Mouse (Mus musculus): ENCODE data around the gene Rnf43. TPM values are rescaled to one million over a fixed set of nuclear protein-coding genes. Genes with fewer than 3 reads are reported as not detected.
A peak's percentile ranks its signal among the peaks of the same experiment; 100 is the strongest.

The Rnf43 gene
- polyA plus RNA-seq, 1 experiment from 2014 or later: 1.6 TPM

DNA sequence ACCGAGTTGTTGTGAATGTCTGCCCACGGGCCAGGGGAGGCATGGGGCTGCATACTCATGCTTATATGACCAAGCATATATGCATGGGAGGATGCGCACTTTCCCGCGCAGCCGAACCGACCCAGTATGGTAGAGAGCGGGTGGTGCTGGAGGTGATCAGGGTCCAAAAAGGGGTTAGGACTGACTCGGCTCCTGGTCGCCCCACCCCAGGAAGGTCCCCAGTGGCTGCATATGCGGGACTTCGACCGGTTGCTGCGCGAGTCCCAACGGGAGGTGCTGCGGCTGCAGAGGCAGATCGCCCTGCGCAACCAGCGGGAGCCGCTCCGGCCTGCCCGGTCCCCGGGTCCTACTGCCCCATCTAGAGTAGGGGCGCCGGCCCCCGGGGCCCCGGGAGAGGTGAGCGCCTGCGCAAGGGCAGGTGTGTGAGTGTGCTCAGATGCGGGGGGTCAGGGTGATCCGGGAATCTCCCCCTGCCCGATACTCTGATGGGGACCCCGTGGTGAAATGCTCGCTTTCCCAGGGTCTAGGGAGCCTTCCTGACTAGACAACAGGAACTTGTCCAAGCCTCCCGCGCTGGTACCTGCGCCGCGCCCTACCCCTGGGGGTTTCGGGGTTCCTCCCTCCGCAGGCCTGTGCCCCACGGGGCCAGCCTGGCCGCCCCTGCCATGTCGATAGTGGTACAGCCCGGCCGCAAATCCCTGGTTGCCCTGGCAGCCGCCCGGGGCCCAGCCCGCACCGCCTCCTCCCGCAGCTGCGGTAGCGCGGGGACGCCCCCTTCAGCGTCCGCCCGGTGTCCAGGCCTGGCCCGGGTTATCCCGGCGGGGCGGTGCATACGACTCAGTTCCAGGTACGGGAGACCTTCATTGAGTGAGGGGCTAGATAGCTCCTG is 101.7 kb downstream of the Rnf43 start:
- no peaks in the 10 kb centered on the region for H3K36me3 ChIP-seq (ENCODE audit: control insufficient read depth, insufficient read depth, low read length)
- H3K27ac ChIP-seq (replicated peaks; ENCODE audit: low read depth, low read length): no peak overlapping the region
- peak overlapping the region; percentile 93 for H3K4me2 ChIP-seq (ENCODE audit: low read depth, severe bottlenecking)
- H3K27me3 ChIP-seq (ENCODE audit: control insufficient read depth, insufficient read depth, low read length): peaks cover 73% of the 10 kb centered on the region
- ATAC-seq (ENCODE audit: insufficient number of reproducible peaks, low FRiP score, low TSS enrichment, low read depth) (peak; percentile 14; the same call in 1 of the 2 replicates), DNase-seq (ENCODE audit: low spot score) (peak; percentile 49)
- H3K9me3 ChIP-seq (ENCODE audit: control insufficient read depth, low read length): no peaks in the 10 kb centered on the region
- under 1% methylated on average over 62 of the region's 65 CpGs for WGBS
- H3K9ac ChIP-seq (ENCODE audit: low read length): peak overlapping the region; percentile 49
- peaks cover 13% of the 10 kb centered on the region for H3K4me1 ChIP-seq (ENCODE audit: control insufficient read depth, insufficient read depth, low read length)
- peak overlapping the region; percentile 40 for H3K4me3 ChIP-seq (ENCODE audit: low read depth, low read length)

DNA sequence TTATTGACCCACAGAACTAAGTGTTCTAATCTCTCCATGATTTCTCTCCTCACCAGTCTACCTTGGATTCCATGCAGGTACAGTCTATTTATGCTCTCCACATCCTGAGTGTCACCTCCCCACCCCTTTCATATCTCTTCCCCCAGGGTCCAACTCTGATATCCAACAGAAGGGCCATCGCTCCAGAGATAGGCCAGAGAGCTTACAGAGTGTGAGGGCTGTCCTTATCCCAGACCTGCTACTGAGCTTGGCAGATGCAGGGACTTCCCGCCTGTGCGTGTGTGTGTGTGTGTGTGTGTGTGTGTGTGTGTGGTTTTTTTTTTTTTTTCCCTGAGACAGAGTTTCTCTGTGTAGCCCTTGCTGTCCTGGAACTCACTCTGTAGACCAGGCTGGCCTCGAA is 106.2 kb downstream of the Rnf43 start:
- Histone ChIP-seq H3K36me3 (ENCODE audit: control insufficient read depth, insufficient read depth, low read length) (no peaks in the 10 kb centered on the region), H3K4me2 (ENCODE audit: low read depth, severe bottlenecking) (no peak overlapping the region), H3K4me3 (ENCODE audit: low read depth, low read length) (no peak overlapping the region), H3K27ac (replicated peaks; ENCODE audit: low read depth, low read length) (no peak overlapping the region), H3K9ac (ENCODE audit: low read length) (no peak overlapping the region), H3K4me1 (ENCODE audit: control insufficient read depth, insufficient read depth, low read length) (peaks cover 9% of the 10 kb centered on the region), H3K9me3 (ENCODE audit: control insufficient read depth, low read length) (no peaks in the 10 kb centered on the region), H3K27me3 (ENCODE audit: control insufficient read depth, insufficient read depth, low read length) (peaks cover 30% of the 10 kb centered on the region)
- WGBS: 87% methylated on average over 4 of the region's 4 CpGs
- ATAC-seq (ENCODE audit: insufficient number of reproducible peaks, low FRiP score, low TSS enrichment, low read depth) (no peak), DNase-seq (ENCODE audit: low spot score) (no peak)

- H3K9ac ChIP-seq (ENCODE audit: low read length): no peak overlapping the region
- no peak overlapping the region for H3K4me2 ChIP-seq (ENCODE audit: low read depth, severe bottlenecking)
- DNase-seq (ENCODE audit: low spot score): peak; percentile 79
- 53% methylated on average over 3 of the region's 3 CpGs for WGBS
- peaks cover 9% of the 10 kb centered on the region for H3K27me3 ChIP-seq (ENCODE audit: control insufficient read depth, insufficient read depth, low read length)
- ATAC-seq (ENCODE audit: insufficient number of reproducible peaks, low FRiP score, low TSS enrichment, low read depth): no peak
- no peak overlapping the region for H3K27ac ChIP-seq (replicated peaks; ENCODE audit: low read depth, low read length)
- no peaks in the 10 kb centered on the region for H3K9me3 ChIP-seq (ENCODE audit: control insufficient read depth, low read length)
- no peak overlapping the region for H3K4me3 ChIP-seq (ENCODE audit: low read depth, low read length)
- no peaks in the 10 kb centered on the region for H3K36me3 ChIP-seq (ENCODE audit: control insufficient read depth, insufficient read depth, low read length)
- no peaks in the 10 kb centered on the region for H3K4me1 ChIP-seq (ENCODE audit: control insufficient read depth, insufficient read depth, low read length)
These were observed 108.5 kb downstream of the Rnf43 start for GRCm38 (mm10) chr11:87770989-87771388.

DNA sequence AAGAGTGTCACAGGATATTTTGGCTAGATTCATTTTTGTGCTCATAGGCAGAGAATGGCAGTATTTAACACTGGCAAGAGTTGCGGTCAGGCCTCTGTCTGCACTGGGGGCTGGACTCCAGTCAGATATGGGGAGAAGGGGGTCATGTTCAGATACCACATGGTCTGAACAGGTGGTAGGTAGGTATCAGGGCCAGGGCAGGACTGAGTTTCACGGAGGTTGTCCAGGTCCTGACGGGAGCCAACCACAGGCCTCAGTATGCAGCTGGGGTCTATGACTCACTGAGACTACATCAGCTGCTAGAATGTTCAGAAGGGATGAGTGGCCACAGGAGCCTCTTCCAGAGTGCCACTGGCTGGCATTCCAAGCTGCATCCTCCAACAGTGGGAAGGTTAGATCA is 109.8 kb downstream of the Rnf43 start:
- DNase-seq (ENCODE audit: low spot score) (no peak), ATAC-seq (ENCODE audit: insufficient number of reproducible peaks, low FRiP score, low TSS enrichment, low read depth) (no peak)
- no peaks in the 10 kb centered on the region for H3K4me1 ChIP-seq (ENCODE audit: control insufficient read depth, insufficient read depth, low read length)
- WGBS: 95% methylated on average over 3 of the region's 3 CpGs
- H3K9me3 ChIP-seq (ENCODE audit: control insufficient read depth, low read length): no peaks in the 10 kb centered on the region
- no peak overlapping the region for H3K27ac ChIP-seq (replicated peaks; ENCODE audit: low read depth, low read length)
- no peak overlapping the region for H3K4me3 ChIP-seq (ENCODE audit: low read depth, low read length)
- no peak overlapping the region for H3K4me2 ChIP-seq (ENCODE audit: low read depth, severe bottlenecking)
- H3K9ac ChIP-seq (ENCODE audit: low read length): no peak overlapping the region
- H3K27me3 ChIP-seq (ENCODE audit: control insufficient read depth, insufficient read depth, low read length): no peaks in the 10 kb centered on the region
- H3K36me3 ChIP-seq (ENCODE audit: control insufficient read depth, insufficient read depth, low read length): no peaks in the 10 kb centered on the region

DNA sequence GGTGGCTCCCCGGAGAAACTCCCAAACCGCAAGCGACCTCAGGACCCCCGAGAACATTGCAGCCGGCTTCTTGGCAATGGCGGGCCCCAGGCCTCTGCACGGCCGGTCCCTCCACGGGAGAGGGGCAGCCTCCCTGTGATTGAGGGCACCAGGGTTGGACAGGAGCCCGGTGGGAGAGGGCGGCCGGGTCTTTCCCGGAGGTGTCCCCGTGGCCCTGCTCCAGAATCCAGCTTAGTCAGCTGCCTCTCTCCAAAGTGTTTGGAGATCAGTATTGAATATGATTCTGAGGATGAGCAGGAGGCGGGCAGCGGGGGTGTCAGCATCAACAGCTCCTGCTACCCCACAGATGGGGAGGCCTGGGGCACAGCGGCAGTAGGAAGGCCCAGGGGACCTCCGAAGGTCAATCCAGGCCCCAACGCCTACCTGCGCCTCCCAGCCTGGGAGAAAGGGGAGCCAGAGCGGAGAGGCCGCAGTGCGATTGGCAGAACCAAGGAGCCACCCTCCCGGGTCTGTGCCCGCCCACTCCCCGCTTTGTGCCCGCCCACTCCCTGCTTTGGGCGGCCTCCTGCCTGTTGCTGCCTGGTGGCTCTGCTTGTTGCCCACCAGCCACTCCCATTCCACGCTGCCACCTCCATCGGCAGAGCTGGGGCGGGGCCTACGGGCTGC is 115.7 kb downstream of the Rnf43 start:
- ATAC-seq (ENCODE audit: insufficient number of reproducible peaks, low FRiP score, low TSS enrichment, low read depth) (peak; percentile 83), DNase-seq (ENCODE audit: low spot score) (peak; percentile 90)
- no peaks in the 10 kb centered on the region for H3K9me3 ChIP-seq (ENCODE audit: control insufficient read depth, low read length)
- no peaks in the 10 kb centered on the region for H3K27me3 ChIP-seq (ENCODE audit: control insufficient read depth, insufficient read depth, low read length)
- H3K4me2 ChIP-seq (ENCODE audit: low read depth, severe bottlenecking): peak overlapping the region; percentile 70
- H3K9ac ChIP-seq (ENCODE audit: low read length): peak overlapping the region; percentile 78
- peaks cover 11% of the 10 kb centered on the region; the same call in 1 of the 2 replicates for H3K4me1 ChIP-seq (ENCODE audit: control insufficient read depth, insufficient read depth, low read length)
- no peaks in the 10 kb centered on the region for H3K36me3 ChIP-seq (ENCODE audit: control insufficient read depth, insufficient read depth, low read length)
- peak overlapping the region; percentile 39 for H3K4me3 ChIP-seq (ENCODE audit: low read depth, low read length)
- H3K27ac ChIP-seq (replicated peaks; ENCODE audit: low read depth, low read length): no peak overlapping the region
- WGBS: 16% methylated on average over 23 of the region's 32 CpGs

DNA sequence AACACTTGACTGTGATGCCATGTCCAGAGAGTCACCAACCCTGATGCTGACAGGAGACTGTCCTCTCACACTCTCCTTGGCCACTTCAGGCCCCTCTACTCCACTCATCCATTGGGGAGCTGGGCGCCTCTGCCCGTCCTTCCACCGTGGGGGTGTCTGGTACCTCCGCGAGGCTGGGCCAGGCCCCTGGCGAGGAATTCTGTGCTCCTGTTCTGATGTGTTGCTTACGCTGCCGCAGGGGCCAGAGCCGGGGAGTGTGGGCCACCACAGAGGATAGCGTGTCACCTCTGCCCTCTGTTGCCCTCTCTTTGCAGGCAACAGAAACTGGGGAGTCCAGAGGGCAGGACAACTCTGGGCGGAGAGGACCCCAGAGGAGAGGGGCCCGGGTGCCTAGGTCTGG is 116.4 kb downstream of the Rnf43 start:
- peak overlapping the region; percentile 70 for H3K4me2 ChIP-seq (ENCODE audit: low read depth, severe bottlenecking)
- no peaks in the 10 kb centered on the region for H3K36me3 ChIP-seq (ENCODE audit: control insufficient read depth, insufficient read depth, low read length)
- no peak overlapping the region for H3K27ac ChIP-seq (replicated peaks; ENCODE audit: low read depth, low read length)
- WGBS: 36% methylated on average over 12 of the region's 12 CpGs
- peak overlapping the region; percentile 17; the same call in 1 of the 2 replicates for H3K9ac ChIP-seq (ENCODE audit: low read length)
- H3K27me3 ChIP-seq (ENCODE audit: control insufficient read depth, insufficient read depth, low read length): no peaks in the 10 kb centered on the region; the same call in 1 of the 2 replicates
- no peaks in the 10 kb centered on the region for H3K9me3 ChIP-seq (ENCODE audit: control insufficient read depth, low read length)
- peaks cover 11% of the 10 kb centered on the region; the same call in 1 of the 2 replicates for H3K4me1 ChIP-seq (ENCODE audit: control insufficient read depth, insufficient read depth, low read length)
- ATAC-seq (ENCODE audit: insufficient number of reproducible peaks, low FRiP score, low TSS enrichment, low read depth): peak; percentile 48
- peak overlapping the region; percentile 39; the same call in 1 of the 2 replicates for H3K4me3 ChIP-seq (ENCODE audit: low read depth, low read length)
- DNase-seq (ENCODE audit: low spot score): no peak

GRCm38 (mm10) chr11:87779392-87779791 is 116.9 kb downstream of the Rnf43 start:
- Histone ChIP-seq H3K36me3 (ENCODE audit: control insufficient read depth, insufficient read depth, low read length) (no peaks in the 10 kb centered on the region), H3K27ac (replicated peaks; ENCODE audit: low read depth, low read length) (no peak overlapping the region), H3K27me3 (ENCODE audit: control insufficient read depth, insufficient read depth, low read length) (no peaks in the 10 kb centered on the region; the same call in 1 of the 2 replicates), H3K9ac (ENCODE audit: low read length) (no peak overlapping the region), H3K4me3 (ENCODE audit: low read depth, low read length) (no peak overlapping the region), H3K4me2 (ENCODE audit: low read depth, severe bottlenecking) (no peak overlapping the region), H3K4me1 (ENCODE audit: control insufficient read depth, insufficient read depth, low read length) (peaks cover 11% of the 10 kb centered on the region; the same call in 1 of the 2 replicates), H3K9me3 (ENCODE audit: control insufficient read depth, low read length) (no peaks in the 10 kb centered on the region)
- WGBS: 77% methylated on average over 4 of the region's 4 CpGs
- ATAC-seq (ENCODE audit: insufficient number of reproducible peaks, low FRiP score, low TSS enrichment, low read depth): no peak
- no peak for DNase-seq (ENCODE audit: low spot score)

GRCm38 (mm10) chr11:87780130-87780529 is 117.6 kb downstream of the Rnf43 start:
- WGBS: 85% methylated on average over 8 of the region's 8 CpGs
- Histone ChIP-seq H3K9ac (ENCODE audit: low read length) (no peak overlapping the region), H3K9me3 (ENCODE audit: control insufficient read depth, low read length) (no peaks in the 10 kb centered on the region), H3K36me3 (ENCODE audit: control insufficient read depth, insufficient read depth, low read length) (no peaks in the 10 kb centered on the region), H3K27me3 (ENCODE audit: control insufficient read depth, insufficient read depth, low read length) (no peaks in the 10 kb centered on the region; the same call in 1 of the 2 replicates), H3K4me2 (ENCODE audit: low read depth, severe bottlenecking) (no peak overlapping the region), H3K4me3 (ENCODE audit: low read depth, low read length) (no peak overlapping the region), H3K4me1 (ENCODE audit: control insufficient read depth, insufficient read depth, low read length) (peaks cover 11% of the 10 kb centered on the region; the same call in 1 of the 2 replicates), H3K27ac (replicated peaks; ENCODE audit: low read depth, low read length) (no peak overlapping the region)
- ATAC-seq (ENCODE audit: insufficient number of reproducible peaks, low FRiP score, low TSS enrichment, low read depth) (no peak), DNase-seq (ENCODE audit: low spot score) (no peak)
